Mouse (Mus musculus): ENCODE results near the gene Pkp3. TPM values are rescaled to one million over a fixed set of nuclear protein-coding genes. Genes with fewer than 3 reads are reported as not detected.

Pkp3 gene
- polyA plus RNA-seq (2017; shearing (Covaris generic)): 286 TPM

GRCm38 (mm10) chr7:141077841-141078240 is at the start of gene Pkp3:
TSS of gene Pkp3 (plus strand) at chr7:141078218.

GRCm38 (mm10) chr7:141028831-141029230 is 49.2 kb upstream of the Pkp3 start, which contains the start of gene Gm17387:
TSS of gene Gm17387 (plus strand) at chr7:141029131.

GRCm38 (mm10) chr7:141060426-141061242 is 17.4 kb upstream of the Pkp3 start, which contains the start of gene B4galnt4:
TSS of gene B4galnt4 (plus strand) at chr7:141061104.

GRCm38 (mm10) chr7:141099911-141100691 is 22.1 kb downstream of the Pkp3 start, which contains the start of gene Sigirr:
TSS of gene Sigirr (minus strand) at chr7:141100572.

GRCm38 (mm10) chr7:141117636-141118035 is 39.6 kb downstream of the Pkp3 start, which contains the start of gene Ano9:
TSS of gene Ano9 (minus strand) at chr7:141117806.

GRCm38 (mm10) chr7:141122245-141122644 is 44.2 kb downstream of the Pkp3 start, which contains the start of gene Ptdss2:
TSS of gene Ptdss2 (plus strand) at chr7:141122382.

Other genes starting within 250 kb of the Pkp3 start
- gene Urah, start 243.2 kb upstream of the Pkp3 start, polyA plus RNA-seq (2017; shearing (Covaris generic)): not detected
- gene Scgb1c1, start 232.7 kb upstream of the Pkp3 start, polyA plus RNA-seq (2017; shearing (Covaris generic)): not detected
- 0.16 TPM for gene Odf3, start 230.4 kb upstream of the Pkp3 start, polyA plus RNA-seq (2017; shearing (Covaris generic))
- gene Gm45785, start 221.9 kb upstream of the Pkp3 start, polyA plus RNA-seq (2017; shearing (Covaris generic)): not detected
- 134 TPM for gene Ric8a, start 221.3 kb upstream of the Pkp3 start, polyA plus RNA-seq (2017; shearing (Covaris generic))
- 43.1 TPM for gene Bet1l, start 220.6 kb upstream of the Pkp3 start, polyA plus RNA-seq (2017; shearing (Covaris generic))
- 199 TPM for gene Psmd13, start 196.2 kb upstream of the Pkp3 start, polyA plus RNA-seq (2017; shearing (Covaris generic))
- 8.4 TPM for gene Sirt3, start 195.9 kb upstream of the Pkp3 start, polyA plus RNA-seq (2017; shearing (Covaris generic))
- not detected for gene Cox8b, start 177.8 kb upstream of the Pkp3 start, polyA plus RNA-seq (2017; shearing (Covaris generic))
- gene Nlrp6, start 157.3 kb upstream of the Pkp3 start, polyA plus RNA-seq (2017; shearing (Covaris generic)): not detected
- 34.4 TPM for gene Pgghg, start 136.8 kb upstream of the Pkp3 start, polyA plus RNA-seq (2017; shearing (Covaris generic))
- 0.48 TPM for gene Ifitm5, start 127.9 kb upstream of the Pkp3 start, polyA plus RNA-seq (2017; shearing (Covaris generic))
- not detected for gene Gm45717, start 122.3 kb upstream of the Pkp3 start, polyA plus RNA-seq (2017; shearing (Covaris generic))
- 16.6 TPM for gene Ifitm2, start 122.2 kb upstream of the Pkp3 start, polyA plus RNA-seq (2017; shearing (Covaris generic))
- not detected for gene Ifitm1, start 111.0 kb upstream of the Pkp3 start, polyA plus RNA-seq (2017; shearing (Covaris generic))
- 8.0 TPM for gene Ifitm3, start 67.4 kb upstream of the Pkp3 start, polyA plus RNA-seq (2017; shearing (Covaris generic))
- gene Ifitm6, start 60.3 kb upstream of the Pkp3 start, polyA plus RNA-seq (2017; shearing (Covaris generic)): 0.28 TPM
- not detected for gene Gm17387, start 49.1 kb upstream of the Pkp3 start, polyA plus RNA-seq (2017; shearing (Covaris generic))
- gene B4galnt4, start 17.1 kb upstream of the Pkp3 start, polyA plus RNA-seq (2017; shearing (Covaris generic)): 10.0 TPM
- gene Sigirr, start 22.4 kb downstream of the Pkp3 start, polyA plus RNA-seq (2017; shearing (Covaris generic)): 209 TPM
- gene Ano9, start 39.6 kb downstream of the Pkp3 start, polyA plus RNA-seq (2017; shearing (Covaris generic)): not detected
- gene Ptdss2, start 44.2 kb downstream of the Pkp3 start, polyA plus RNA-seq (2017; shearing (Covaris generic)): 22.4 TPM
- 116 TPM for gene Rnh1, start 94.6 kb downstream of the Pkp3 start, polyA plus RNA-seq (2017; shearing (Covaris generic))
- gene Hras, start 115.8 kb downstream of the Pkp3 start, polyA plus RNA-seq (2017; shearing (Covaris generic)): 49.3 TPM
- 2.7 TPM for gene Lrrc56, start 115.9 kb downstream of the Pkp3 start, polyA plus RNA-seq (2017; shearing (Covaris generic))
- gene Lmntd2, start 135.9 kb downstream of the Pkp3 start, polyA plus RNA-seq (2017; shearing (Covaris generic)): 12.6 TPM
- gene Rassf7, start 137.6 kb downstream of the Pkp3 start, polyA plus RNA-seq (2017; shearing (Covaris generic)): 21.9 TPM
- gene Phrf1, start 150.6 kb downstream of the Pkp3 start, polyA plus RNA-seq (2017; shearing (Covaris generic)): 99.1 TPM
- gene Irf7, start 188.3 kb downstream of the Pkp3 start, polyA plus RNA-seq (2017; shearing (Covaris generic)): 129 TPM
- gene Cdhr5, start 198.6 kb downstream of the Pkp3 start, polyA plus RNA-seq (2017; shearing (Covaris generic)): not detected
- gene Sct, start 200.9 kb downstream of the Pkp3 start, polyA plus RNA-seq (2017; shearing (Covaris generic)): not detected
- gene Drd4, start 213.8 kb downstream of the Pkp3 start, polyA plus RNA-seq (2017; shearing (Covaris generic)): not detected
- gene Deaf1, start 249.5 kb downstream of the Pkp3 start, polyA plus RNA-seq (2017; shearing (Covaris generic)): 71.1 TPM
- gene Tmem80, start 249.5 kb downstream of the Pkp3 start, polyA plus RNA-seq (2017; shearing (Covaris generic)): 49.0 TPM